ENCODE assay signal across 10 mouse cellular contexts in the genomic region with DNA sequence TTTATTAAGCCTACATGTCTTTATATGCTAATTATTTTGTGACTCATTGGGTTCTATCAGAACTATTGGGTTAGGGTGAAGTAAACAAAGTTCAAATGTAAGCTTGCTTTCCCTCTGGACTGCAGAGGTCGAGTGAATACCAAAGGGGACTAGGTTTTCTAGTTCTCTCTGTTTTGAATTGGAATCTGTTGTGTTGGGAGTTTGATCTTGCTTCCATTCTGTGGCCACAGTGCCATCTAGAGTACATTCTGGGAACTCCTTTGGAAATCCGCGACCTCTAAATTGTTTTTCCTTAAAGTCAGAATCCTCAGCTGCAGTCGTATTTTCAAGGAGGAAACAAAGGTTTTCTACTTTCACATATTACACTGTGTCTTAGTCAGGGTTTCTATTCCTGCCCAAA. TPM values are rescaled to one million over a fixed set of nuclear protein-coding genes. Genes with fewer than 3 reads are reported as not detected.
A peak's percentile ranks its signal among the peaks of the same experiment; 100 is the strongest.
DNase-seq lines count a peak whose midpoint lies in the region; ATAC-seq and TF ChIP-seq lines count a peak whose summit lies in the region.
"Had no signal": no experiment of that assay in that cellular context is flagged by ENCODE, and none has a peak within 500 bp of the region (broad histone marks: within the 10 kb centered on the region; RNA-seq: fewer than 3 reads in every experiment).

No protein-coding gene starts in this region.

- H3K36me3 ChIP-seq in E14TG2a.4 (ENCODE audit: insufficient read depth, low read length): no peaks in the 10 kb centered on the region
- H3K36me3 ChIP-seq: limb, embryonic 13.5 days had no signal

- DNase-seq in kidney, adult 18-20 months: peak; percentile 32
- no peak for DNase-seq in kidney, adult 11 months
- DNase-seq in R1 (ENCODE audit: low read depth, low spot score): peak; percentile 54
- DNase-seq in fibroblast of lung, adult 2 months (ENCODE audit: low read depth): peak; percentile 30
- DNase-seq in lung, adult 2 months: no peak
- peak; percentile 62 for DNase-seq in telencephalon, adult 2 months (ENCODE audit: low read depth, low spot score)

- H3K27me3 ChIP-seq in E14TG2a.4 (ENCODE audit: insufficient read depth, low read length): no peaks in the 10 kb centered on the region

- peak; percentile 82 for TF ChIP-seq CTCF in E14TG2a.4 (conservative IDR thresholded peaks at IDR 0.05; ENCODE audit: low read length)
- peak; percentile 16; the same call in 1 of the 2 replicates for TF ChIP-seq CTCF in lung, adult 2 months (IDR thresholded peaks at IDR 0.05; ENCODE audit: insufficient read depth, low read length)

- no peak overlapping the region for H3K4me3 ChIP-seq in E14TG2a.4 (replicated peaks; ENCODE audit: low read length)
- no peak overlapping the region for H3K4me3 ChIP-seq in lung, adult 2 months (replicated peaks; ENCODE audit: extremely low read depth, low read depth, low read length)
- H3K4me3 ChIP-seq: limb, embryonic 13.5 days had no signal

- no peaks in the 10 kb centered on the region for H3K4me1 ChIP-seq in E14TG2a.4 (replicated peaks; ENCODE audit: low read depth, low read length)
- no peaks in the 10 kb centered on the region for H3K4me1 ChIP-seq in lung, adult 2 months (ENCODE audit: control insufficient read depth, insufficient read depth, low read length)
- H3K4me1 ChIP-seq: limb, embryonic 13.5 days had no signal

- no peaks in the 10 kb centered on the region for H3K9me3 ChIP-seq in E14TG2a.4 (ENCODE audit: low read length)
- H3K9me3 ChIP-seq: limb, embryonic 13.5 days had no signal

- no peak for ATAC-seq in activated CD4-positive, CD25-positive, alpha-beta regulatory T cell, adult 4 months

- 3% methylated on average over 4 of the region's 4 CpGs for WGBS in lung, adult 2 months

- TF ChIP-seq POLR2A in lung, adult 2 months (IDR thresholded peaks at IDR 0.05; ENCODE audit: borderline replicate concordance, extremely low read depth, low read depth, low read length): no peak

RNA-seq across cellular contexts. Expression of a gene that starts 22.6 kb away (rescaled TPM):
- not detected in 2 replicates for polyA plus RNA-seq in lung, adult 2 months (2012; rRNA removed)
- polyA plus RNA-seq in activated CD4-positive, CD25-positive, alpha-beta regulatory T cell, adult 4 months (2017; shearing (Covaris generic)): not detected
- polyA plus RNA-seq: limb, embryonic 13.5 days; spleen, adult 2 months had no signal

Comparison
In these comparisons a context has a peak if more than half of its experiments do, and no peak if none do; other contexts are left out.
1. DNase-seq: peak in kidney, adult 18-20 months (single experiment), R1 (single experiment), fibroblast of lung, adult 2 months (single experiment) and telencephalon, adult 2 months (single experiment); none in kidney, adult 11 months (single experiment) and lung, adult 2 months (single experiment).